Mouse (Mus musculus): ENCODE results near the gene Stmn3. TPM values are rescaled to one million over a fixed set of nuclear protein-coding genes. Genes with fewer than 3 reads are reported as not detected.

Stmn3 gene
- total RNA-seq (2023), result not detected

DNA sequence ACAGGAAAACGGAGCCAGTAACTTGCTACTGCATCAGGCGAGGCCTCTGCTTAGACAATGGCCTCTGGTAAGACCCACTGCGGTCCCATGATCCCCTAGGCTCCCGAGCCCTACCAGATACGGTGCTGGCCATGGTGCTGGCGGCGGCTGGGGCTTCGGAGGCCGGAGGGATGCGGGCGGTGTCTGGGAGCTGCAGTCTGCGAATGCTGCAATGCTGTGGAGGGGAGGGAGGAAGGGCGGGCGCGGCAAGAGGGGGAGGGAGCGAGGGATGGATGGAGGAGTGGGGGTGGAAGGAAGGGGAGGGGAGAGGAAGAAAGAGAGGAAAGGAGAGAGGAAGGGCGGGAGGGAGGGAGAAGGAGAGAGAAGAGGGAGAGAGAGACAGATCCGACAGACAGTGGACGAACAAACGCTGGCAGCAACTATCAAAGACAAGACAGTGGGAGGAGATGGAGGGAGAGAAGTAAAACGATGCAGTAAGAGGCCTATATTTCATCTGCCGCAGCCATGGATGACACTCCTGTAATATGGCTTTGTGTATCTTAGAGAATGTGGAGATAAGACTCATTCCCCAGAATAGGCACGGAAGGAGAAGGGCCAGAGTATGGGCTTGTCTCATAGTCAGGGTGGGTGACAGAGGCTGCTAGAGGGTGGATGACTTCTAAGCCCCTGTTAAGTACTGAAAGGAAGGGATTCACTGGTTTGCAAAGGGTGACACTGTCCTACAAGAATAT lies at the start of gene Stmn3:
Gene Stmn3, minus strand, starts transcription at position 421 of the 731 bp plus-strand sequence.

GRCm38 (mm10) chr2:181319248-181320102 lies 5.2 kb upstream of the Stmn3 start, which contains the start of gene Rtel1:
TSS of gene Rtel1 (plus strand) at chr2:181319739.

DNA sequence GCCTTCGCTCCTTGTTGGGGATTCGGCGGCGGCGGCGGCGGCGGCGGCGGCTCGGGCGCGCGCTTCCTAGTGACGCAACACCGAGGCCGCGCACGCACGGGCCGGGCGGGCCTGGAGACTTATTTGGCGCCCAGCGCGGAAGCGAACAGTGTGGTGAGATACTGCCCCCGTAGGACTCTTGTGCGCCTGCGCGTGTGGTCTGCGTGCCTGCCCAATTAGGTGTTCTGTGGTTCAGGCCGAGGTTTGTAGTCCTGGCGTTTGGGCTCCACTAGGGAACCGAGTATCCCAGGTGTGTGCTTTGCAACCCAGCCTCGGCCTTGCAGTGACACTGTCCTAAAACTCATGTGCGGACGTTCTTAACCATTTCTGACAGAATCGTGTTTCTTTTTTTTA lies 26.3 kb downstream of the Stmn3 start, which contains the start of gene Gmeb2:
Gene Gmeb2, minus strand, starts transcription at position 78 of the 393 bp plus-strand sequence.

Other genes starting within 250 kb of the Stmn3 start
- not detected for gene Kcnq2, start 179.2 kb downstream of the Stmn3 start, total RNA-seq (2023)
- gene Eef1a2, start 157.5 kb downstream of the Stmn3 start, total RNA-seq (2023), result not detected
- gene Ppdpf, start 127.3 kb downstream of the Stmn3 start, total RNA-seq (2023), result 87.7 TPM
- not detected for gene Ptk6, start 111.7 kb downstream of the Stmn3 start, total RNA-seq (2023)
- gene Srms, start 101.3 kb downstream of the Stmn3 start, total RNA-seq (2023), result 0.79 TPM
- not detected for gene Fndc11, start 94.5 kb downstream of the Stmn3 start, total RNA-seq (2023)
- 138 TPM for gene Helz2, start 72.5 kb downstream of the Stmn3 start, total RNA-seq (2023)
- 53.9 TPM for gene Gmeb2, start 26.5 kb downstream of the Stmn3 start, total RNA-seq (2023)
- gene Rtel1, start 5.2 kb upstream of the Stmn3 start, total RNA-seq (2023), result 115 TPM
- 102 TPM for gene Zgpat, start 50.4 kb upstream of the Stmn3 start, total RNA-seq (2023)
- 82.0 TPM for gene Arfrp1, start 50.9 kb upstream of the Stmn3 start, total RNA-seq (2023)
- gene Lime1, start 65.6 kb upstream of the Stmn3 start, total RNA-seq (2023), result 214 TPM
- gene Zbtb46, start 144.9 kb upstream of the Stmn3 start, total RNA-seq (2023), result 0.76 TPM
- not detected for gene Abhd16b, start 178.7 kb upstream of the Stmn3 start, total RNA-seq (2023)
- gene Tpd52l2, start 182.6 kb upstream of the Stmn3 start, total RNA-seq (2023), result 94.1 TPM
- 123 TPM for gene Dnajc5, start 206.0 kb upstream of the Stmn3 start, total RNA-seq (2023)